Mouse (Mus musculus) heart, embryonic 11.5 days (tissue): ENCODE measurements around the gene Tagln. TPM values are rescaled to one million over a fixed set of nuclear protein-coding genes. Genes with fewer than 3 reads are reported as not detected.

ENCODE experiments used
- ATAC-seq: fragments of 200-750 bp; cut with Nextera tagmentation; replicated peaks from 2 replicates; pipeline ENCODE4 v1.8.0; 2017; ENCODE audit warnings: moderate library complexity; ENCODE audit not compliant: insufficient number of reproducible peaks, low FRiP score, low TSS enrichment
- H3K27ac ChIP-seq: fragments of 300-500 bp; sonication (generic); 2 replicates; pipeline ENCODE4 v1.5.1; 2014; ENCODE audit warnings: mild to moderate bottlenecking, low read depth, low read length
- H3K27me3 ChIP-seq: fragments of 300-500 bp; sonication (generic); 2 replicates; pipeline ENCODE4 v1.6.1; 2014; ENCODE audit warnings: mild to moderate bottlenecking, low read length, mixed read lengths; ENCODE audit not compliant: control insufficient read depth, insufficient read depth
- H3K36me3 ChIP-seq: fragments of 300-500 bp; sonication (generic); 2 replicates; pipeline ENCODE4 v1.6.1; 2014; ENCODE audit warnings: mild to moderate bottlenecking, low read length, moderate library complexity, mixed read lengths; ENCODE audit not compliant: control insufficient read depth, insufficient read depth
- H3K4me1 ChIP-seq: fragments of 300-500 bp; sonication (generic); 2 replicates; pipeline ENCODE4 v1.6.1; 2014; ENCODE audit warnings: low read length; ENCODE audit not compliant: control insufficient read depth, insufficient read depth
- H3K4me2 ChIP-seq: fragments of 300-500 bp; sonication (generic); 2 replicates; pipeline ENCODE4 v1.6.1; 2014; ENCODE audit warnings: mild to moderate bottlenecking, moderate library complexity
- H3K4me3 ChIP-seq: fragments of 300-500 bp; sonication (generic); 2 replicates; pipeline ENCODE4 v1.5.1; 2014; ENCODE audit warnings: low read depth, low read length
- H3K9ac ChIP-seq: fragments of 300-500 bp; sonication (generic); 2 replicates; pipeline ENCODE4 v1.6.1; 2014; ENCODE audit warnings: mild to moderate bottlenecking, low read depth, low read length, moderate library complexity
- H3K9me3 ChIP-seq: fragments of 300-500 bp; sonication (generic); replicated peaks from 2 replicates; pipeline ENCODE4 v1.6.1; 2016; ENCODE audit warnings: low read length; ENCODE audit not compliant: control insufficient read depth
- WGBS: fragments of 180-500 bp; shearing (Covaris S2); extraction: QIAGEN DNeasy Blood & Tissue Kit; methylation state at CpG from one replicate; pipeline ENCODE4 v1.1.7; 2014; ENCODE audit not compliant: insufficient replicate concordance; 5-methylcytosine and 5-hydroxymethylcytosine counted together
- microRNA-seq: library from miRNA; unstranded; fragments of <30 nt; microRNA quantifications from one replicate; pipeline ENCODE4, GENCODE M21; 2016; ENCODE audit warnings: borderline number of aligned reads
- polyA plus RNA-seq: library from polyadenylated mRNA; unstranded; fragments of >200 nt; fragmentation: Nextera tagmentation; extraction: Ambion mirVana; gene quantifications from 2 replicates; pipeline ENCODE4 v1.2.1, GENCODE M21; 2014

Gene Tagln
- polyA plus RNA-seq, 1 experiment from 2014 or later, result 365 TPM

DNA sequence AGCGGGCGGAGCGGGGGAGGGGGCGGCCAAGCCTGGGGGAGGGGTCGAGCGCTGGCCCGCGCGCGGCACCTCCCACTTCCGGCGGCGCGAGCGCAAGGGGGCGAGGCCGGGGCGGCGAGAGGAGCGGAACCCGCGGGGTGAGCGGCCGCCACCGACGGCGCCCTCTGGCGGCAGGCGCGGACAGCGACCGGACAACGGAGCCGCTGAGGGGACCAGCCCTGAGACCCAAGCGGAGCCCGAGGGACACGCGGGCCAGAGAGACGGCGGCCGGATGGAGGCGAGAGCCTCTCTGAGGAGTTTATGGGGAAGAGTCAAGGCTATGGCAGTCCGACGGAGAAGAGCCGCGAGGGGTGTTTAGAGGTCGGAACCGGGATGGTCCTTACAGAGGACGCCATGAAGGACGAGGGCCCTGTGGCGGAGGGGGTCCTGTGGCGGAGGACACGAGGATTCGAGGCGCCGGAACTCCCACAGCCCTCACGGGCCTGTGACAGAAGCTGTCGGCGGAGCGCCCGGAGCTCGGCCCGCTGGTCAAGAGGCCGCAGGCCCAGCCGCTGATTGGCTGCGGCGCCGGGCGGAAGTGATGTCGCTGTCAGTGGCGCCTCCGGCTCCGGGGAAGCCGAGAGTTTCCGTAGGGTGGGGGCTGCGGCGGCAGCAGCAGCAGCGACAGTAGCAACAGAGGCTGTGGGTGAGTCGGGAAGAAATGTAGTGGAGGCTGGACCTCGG lies 29.3 kb downstream of the Tagln start, which contains the start of the genes Pcsk7 and Rnf214:
TSS of gene Pcsk7 (plus strand) at position 143 of the 723 bp plus-strand sequence.
TSS of gene Rnf214 (minus strand) at position 557 of the 723 bp plus-strand sequence.
- Histone ChIP-seq H3K27me3 (no peaks in the 10 kb centered on the region), H3K4me2 (peak within 1 kb of the TSS; percentile 77), H3K9ac (peak within 1 kb of the TSS; percentile 96), H3K4me1 (peaks cover 15% of the 10 kb centered on the region), H3K9me3 (no peaks in the 10 kb centered on the region), H3K27ac (peak within 1 kb of the TSS; percentile 98), H3K36me3 (peaks cover 14% of the 10 kb centered on the region), H3K4me3 (peak within 1 kb of the TSS; percentile 98)
- ATAC-seq, result peak; percentile 89
- under 1% methylated on average over 79 of the region's 80 CpGs for WGBS

DNA sequence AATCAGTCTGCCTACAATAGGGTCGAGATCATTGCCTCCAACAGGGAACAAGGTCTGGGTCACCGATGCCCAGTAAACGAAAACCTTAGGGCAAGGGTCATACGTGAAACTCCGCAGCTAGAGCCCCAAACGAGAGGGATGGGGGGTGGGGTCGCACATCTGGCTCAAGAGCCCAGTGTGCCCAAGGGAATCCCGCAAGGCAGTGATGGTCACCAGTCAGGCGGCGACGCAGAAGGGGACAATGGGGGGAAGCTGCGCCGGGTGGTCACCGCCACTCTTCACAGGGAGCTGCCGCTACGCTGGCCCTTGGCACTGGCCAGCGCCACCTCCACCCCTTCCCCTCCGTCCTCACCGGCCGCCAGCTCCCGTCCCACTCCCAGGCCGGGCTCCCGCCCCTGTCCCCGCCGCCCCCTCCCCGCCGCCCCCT lies 30.0 kb downstream of the Tagln start:
- Histone ChIP-seq H3K27ac (peak overlapping the region; percentile 98), H3K4me2 (peak overlapping the region; percentile 77), H3K4me1 (peaks cover 15% of the 10 kb centered on the region), H3K27me3 (no peaks in the 10 kb centered on the region), H3K4me3 (peak overlapping the region; percentile 98), H3K36me3 (peaks cover 8% of the 10 kb centered on the region), H3K9me3 (no peaks in the 10 kb centered on the region), H3K9ac (peak overlapping the region; percentile 96)
- WGBS, result 1% methylated on average over 22 of the region's 27 CpGs
- peak; percentile 51 for ATAC-seq

DNA sequence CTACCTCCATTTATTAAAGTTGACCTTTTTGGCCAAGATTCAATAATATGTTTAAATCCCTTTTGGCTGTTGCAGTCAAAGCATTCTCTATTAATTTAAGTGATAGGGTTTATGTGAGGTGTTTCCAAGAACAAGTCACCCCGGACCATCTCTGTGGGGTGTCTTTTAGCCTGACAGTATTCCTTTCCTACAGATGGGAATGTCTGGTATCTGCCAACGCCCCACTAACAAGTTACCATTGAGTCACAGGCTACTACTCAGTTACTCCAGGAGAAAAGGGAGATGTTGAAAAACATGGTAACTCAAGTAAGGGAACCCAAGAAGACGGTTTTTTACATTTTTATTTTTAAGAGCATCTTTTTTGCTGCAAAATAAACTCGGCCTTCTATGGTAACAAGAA lies 30.7 kb downstream of the Tagln start:
- Histone ChIP-seq H3K27me3 (no peaks in the 10 kb centered on the region), H3K27ac (no peak overlapping the region), H3K4me1 (peaks cover 15% of the 10 kb centered on the region), H3K9ac (peak overlapping the region; percentile 96), H3K4me3 (peak overlapping the region; percentile 98), H3K9me3 (no peaks in the 10 kb centered on the region), H3K4me2 (peak overlapping the region; percentile 77), H3K36me3 (peaks cover 10% of the 10 kb centered on the region)
- ATAC-seq, result no peak
- 54% methylated on average over 4 of the region's 4 CpGs for WGBS

DNA sequence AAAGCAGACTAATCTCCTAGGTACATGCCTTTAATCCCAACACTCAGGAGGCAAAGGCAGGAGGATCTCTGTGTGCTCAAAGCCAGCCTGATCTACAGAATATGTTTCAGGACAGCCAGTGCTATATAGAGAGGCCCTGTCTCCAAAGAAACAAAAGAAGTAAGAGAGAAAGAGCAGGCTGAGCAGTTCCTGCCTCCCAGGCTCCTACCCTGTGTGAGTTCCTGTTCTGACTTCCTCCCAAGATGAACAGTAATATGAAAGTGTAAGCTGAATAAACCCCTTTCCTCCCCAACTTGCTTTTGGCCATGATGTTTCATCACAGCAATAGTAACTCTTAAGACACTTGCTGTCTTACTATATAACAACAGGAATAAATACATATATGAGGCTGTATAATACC lies 42.2 kb downstream of the Tagln start:
- Histone ChIP-seq H3K27ac (no peak overlapping the region), H3K36me3 (peaks cover 29% of the 10 kb centered on the region), H3K9ac (no peak overlapping the region), H3K4me1 (no peaks in the 10 kb centered on the region), H3K4me2 (no peak overlapping the region), H3K4me3 (no peak overlapping the region), H3K9me3 (no peaks in the 10 kb centered on the region), H3K27me3 (no peaks in the 10 kb centered on the region)
- ATAC-seq, result no peak

Small RNA genes lying within 50 kb of the gene (microRNA-seq; reads per million reads assigned to microRNA genes)
- gene Mir7087, result not detected

Other genes with a start within 250 kb of the Tagln start
- gene Cep164, start 107.4 kb downstream of the Tagln start, polyA plus RNA-seq, result 15.2 and 19.8 TPM in 2 replicates
- 17.5 and 19.5 TPM in 2 replicates for gene Bace1, start 97.5 kb downstream of the Tagln start, polyA plus RNA-seq
- gene Pcsk7, start 29.6 kb downstream of the Tagln start, polyA plus RNA-seq, result 11.2 and 16.7 TPM in 2 replicates
- gene Rnf214, start 29.1 kb downstream of the Tagln start, polyA plus RNA-seq, result 39.3 and 45.9 TPM in 2 replicates
- 34.7 and 36.0 TPM in 2 replicates for gene Sidt2, start 19.2 kb upstream of the Tagln start, polyA plus RNA-seq
- gene Pafah1b2, start 76.6 kb upstream of the Tagln start, polyA plus RNA-seq, result 155 and 163 TPM in 2 replicates
- 10.0 and 10.1 TPM in 2 replicates for gene Sik3, start 76.8 kb upstream of the Tagln start, polyA plus RNA-seq